Mouse (Mus musculus): ENCODE measurements around the gene G430095P16Rik.
A peak's percentile ranks its signal among the peaks of the same experiment; 100 is the strongest.

Gene G430095P16Rik

DNA sequence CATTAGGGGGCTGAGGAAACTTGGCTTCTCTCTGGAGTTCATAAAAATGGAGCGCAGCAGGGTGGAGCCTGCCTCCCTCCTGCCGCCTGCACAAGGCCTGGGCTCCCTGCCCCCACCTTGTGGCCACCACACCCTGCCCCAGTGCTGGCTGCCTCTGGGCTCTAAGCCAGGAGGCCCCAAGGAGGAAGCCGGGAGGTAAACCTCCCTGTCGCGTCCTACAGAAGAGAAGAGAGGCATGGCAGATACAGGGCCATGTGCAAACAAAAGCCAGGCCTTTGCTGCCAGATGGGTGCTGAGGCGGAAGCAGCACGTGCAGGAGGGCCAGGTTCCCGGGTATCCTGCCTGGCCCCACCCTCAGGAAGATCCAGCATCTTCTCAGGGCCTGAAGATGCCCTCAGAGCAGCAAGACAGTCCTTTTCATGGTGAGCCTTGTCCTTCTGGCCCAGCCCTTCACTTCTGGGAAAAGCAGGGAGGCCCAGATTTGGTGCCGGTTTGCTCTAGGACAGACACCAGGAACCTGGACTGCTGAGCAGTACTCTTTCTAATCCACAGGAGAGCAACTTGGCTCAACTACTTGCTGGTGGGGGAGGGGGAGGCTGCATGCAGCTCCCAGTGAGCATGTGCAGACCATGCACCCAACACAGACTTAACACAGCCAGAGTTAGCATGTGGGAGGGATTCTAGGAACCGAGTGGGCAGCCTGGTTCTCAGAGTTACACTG is at the start of gene G430095P16Rik:
TSS of gene G430095P16Rik (plus strand) at position 158 of the 721 bp plus-strand sequence.
- peak; percentile 86 for DNase-seq (ENCODE audit: low read depth, low spot score)

DNA sequence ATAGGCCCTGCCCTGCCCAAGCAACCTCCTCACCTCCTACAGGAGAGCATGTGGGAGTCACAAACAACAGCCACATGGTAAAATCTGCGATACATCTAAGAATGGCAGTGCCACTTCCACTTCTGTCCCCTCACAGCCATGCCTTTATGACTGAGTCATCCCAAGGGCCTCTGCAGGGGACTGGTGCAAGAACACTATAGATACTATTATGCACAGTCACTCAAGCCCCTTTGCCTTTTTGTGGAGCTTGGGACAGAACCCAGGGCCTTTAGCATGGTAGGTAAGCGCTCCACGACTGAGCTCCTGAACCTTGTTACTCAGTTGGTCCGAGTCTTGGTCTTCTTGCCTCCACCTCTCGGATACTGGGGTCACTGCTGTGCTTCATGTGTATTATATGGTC is 45.5 kb upstream of the G430095P16Rik start:
- DNase-seq (ENCODE audit: low read depth, low spot score) = no peak

DNA sequence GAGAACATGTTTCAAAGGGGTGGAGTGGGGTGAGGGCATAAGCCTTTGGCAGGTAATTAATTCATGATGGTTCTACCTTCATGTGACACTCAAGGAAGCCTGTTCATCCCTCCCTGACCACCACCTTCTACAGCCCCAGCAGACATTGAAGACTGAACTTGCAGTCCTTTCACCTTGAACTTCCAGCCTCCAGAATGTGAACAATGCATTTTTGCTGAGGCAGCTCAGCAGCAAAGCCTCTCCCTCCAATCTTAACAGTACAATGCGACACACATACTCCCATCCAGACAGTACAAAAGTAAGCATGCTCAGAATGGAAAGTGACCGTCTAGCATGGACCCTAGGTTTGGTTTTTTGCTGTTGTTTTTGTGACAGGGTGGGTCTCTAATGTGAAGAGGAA is 41.3 kb upstream of the G430095P16Rik start:
- DNase-seq (ENCODE audit: low read depth, low spot score) = no peak

DNA sequence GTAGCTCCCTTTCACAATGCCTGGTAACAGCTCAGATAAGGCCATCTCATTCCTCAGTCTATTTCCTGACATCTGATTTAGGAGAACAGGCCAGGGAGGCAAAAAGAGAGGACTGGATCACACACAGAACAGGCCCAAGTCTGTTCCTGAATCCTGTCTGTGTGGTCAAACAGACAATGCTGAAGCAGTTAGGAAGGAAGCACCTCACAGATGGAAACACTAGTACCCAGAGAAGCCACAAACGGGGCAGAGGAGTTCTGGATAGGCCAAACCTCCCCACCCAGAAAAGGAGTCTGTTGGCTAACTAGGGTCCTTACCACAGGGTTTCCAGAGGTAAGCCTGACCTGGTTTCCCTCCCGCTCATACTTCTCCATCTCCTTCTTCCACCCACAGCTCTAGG is 40.5 kb upstream of the G430095P16Rik start:
- DNase-seq (ENCODE audit: low read depth, low spot score) = no peak

DNA sequence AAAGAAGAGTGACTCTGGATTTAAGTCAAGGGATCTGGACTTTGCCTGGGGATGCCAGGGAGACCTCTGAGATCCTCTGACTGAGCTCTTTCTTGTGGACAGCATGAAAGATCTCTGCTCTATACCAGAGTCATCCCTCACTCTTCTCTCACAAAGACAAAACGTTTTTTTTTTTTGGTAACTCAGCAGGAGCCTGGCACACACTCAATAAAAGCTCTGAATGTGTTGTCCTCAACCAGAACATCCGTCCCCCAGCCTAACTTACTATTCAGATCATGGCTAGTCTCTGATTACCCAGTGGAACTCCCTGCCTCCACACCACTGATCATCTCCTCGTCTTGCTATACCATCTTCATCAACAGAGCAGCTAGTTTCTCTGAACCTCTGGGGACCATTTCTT is 38.3 kb upstream of the G430095P16Rik start:
- DNase-seq (ENCODE audit: low read depth, low spot score) = no peak

DNA sequence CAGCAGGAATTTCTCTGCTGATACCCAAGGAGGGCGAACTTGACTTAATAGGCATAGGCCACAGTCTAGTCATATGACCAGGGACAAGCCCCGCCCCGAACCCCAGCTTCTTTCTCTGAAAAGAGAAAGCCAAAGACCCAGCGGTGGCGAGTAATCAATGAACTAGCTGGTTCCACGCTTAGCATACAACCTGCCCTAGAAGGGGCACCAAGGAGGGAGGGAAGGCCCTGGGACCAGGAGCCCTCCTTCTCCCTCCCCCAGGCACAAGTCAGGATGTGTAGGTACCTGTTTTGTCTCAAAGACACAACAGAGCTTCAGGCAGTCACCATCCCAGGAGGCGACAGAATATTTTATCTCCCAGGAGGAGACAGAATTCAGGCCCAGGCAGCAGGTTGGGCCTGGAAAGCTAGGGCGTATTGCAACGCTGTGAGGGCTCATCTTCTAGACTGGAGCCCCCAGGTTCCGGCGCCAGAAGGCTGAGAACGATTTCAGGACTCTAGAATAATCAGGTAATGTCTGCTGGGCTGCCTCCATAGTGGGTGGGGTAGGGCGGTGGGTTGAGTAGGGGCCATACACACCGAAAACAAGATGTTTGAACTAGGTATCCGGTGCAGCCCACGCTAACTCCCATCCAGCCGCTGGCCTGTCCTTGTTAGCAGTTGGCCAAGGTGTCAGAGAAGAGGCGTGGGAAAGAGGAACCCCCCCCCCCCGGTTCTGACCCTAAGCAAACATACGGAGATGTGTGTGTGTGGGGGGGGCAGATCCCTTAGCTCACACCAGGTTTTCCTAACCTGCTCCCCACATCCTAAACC is 36.4 kb upstream of the G430095P16Rik start, which contains the start of gene Trmt1:
TSS of gene Trmt1 (plus strand) at position 117 of the 812 bp plus-strand sequence.
- no peak for DNase-seq (ENCODE audit: low read depth, low spot score)

DNA sequence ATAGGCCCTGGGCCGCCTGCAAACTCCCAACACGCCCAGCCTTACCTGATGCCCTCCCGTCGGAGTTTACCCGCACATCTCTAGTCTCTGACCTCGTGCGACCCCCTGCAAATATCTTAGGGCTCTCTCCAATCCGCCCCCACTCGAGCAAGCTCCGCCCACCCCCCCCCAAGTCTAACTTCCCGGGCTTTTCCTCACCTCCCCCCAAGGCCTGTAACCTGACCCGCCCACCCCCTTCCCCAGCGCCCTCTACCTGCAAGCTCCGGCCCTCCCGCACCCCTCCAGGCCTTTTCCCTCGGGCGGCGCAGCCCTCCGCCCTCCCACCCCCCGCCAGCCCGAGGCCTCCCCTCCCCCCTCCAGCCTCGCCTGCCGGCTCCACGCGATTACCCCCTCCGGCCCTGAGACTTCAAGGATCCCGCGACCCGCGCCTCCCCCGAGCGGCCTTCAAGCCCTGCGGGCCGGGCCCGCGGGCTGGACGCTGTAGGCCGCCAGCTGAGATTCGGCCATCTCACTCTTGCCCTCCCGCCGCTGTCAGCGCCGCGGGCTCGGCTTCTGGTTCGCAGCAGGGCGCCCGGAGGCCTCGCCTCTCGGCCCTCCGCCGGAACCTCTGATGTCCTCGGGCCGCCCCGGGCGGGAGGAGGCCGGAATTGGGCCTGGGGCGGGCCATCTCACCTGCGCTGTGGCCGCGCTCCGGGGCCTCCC is 35.7 kb upstream of the G430095P16Rik start:
- DNase-seq (ENCODE audit: low read depth, low spot score) = no peak

DNA sequence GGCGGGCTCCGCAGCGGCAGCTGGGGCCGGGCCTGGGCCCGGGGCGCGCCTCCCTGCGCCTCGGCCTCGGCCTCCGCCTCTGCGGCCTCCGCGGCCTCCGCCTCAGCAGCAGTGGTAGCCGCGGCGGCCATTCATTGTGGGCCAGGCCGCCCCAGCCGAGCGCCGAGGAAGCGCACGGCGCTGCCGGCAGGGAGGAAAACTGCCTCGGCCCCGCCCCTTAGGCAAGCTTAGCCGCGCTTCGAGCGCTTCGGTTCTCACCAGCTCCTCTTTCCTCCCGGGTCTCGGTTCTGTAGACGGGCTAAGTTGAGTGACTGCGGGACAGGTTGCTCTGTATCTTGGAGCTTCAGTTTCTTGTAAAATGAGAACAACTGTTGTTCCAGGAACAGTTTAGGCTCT is 35.1 kb upstream of the G430095P16Rik start, which contains the start of gene Nacc1:
TSS of gene Nacc1 (minus strand) at position 158 of the 396 bp plus-strand sequence.
- DNase-seq (ENCODE audit: low read depth, low spot score) = peak; percentile 85

DNA sequence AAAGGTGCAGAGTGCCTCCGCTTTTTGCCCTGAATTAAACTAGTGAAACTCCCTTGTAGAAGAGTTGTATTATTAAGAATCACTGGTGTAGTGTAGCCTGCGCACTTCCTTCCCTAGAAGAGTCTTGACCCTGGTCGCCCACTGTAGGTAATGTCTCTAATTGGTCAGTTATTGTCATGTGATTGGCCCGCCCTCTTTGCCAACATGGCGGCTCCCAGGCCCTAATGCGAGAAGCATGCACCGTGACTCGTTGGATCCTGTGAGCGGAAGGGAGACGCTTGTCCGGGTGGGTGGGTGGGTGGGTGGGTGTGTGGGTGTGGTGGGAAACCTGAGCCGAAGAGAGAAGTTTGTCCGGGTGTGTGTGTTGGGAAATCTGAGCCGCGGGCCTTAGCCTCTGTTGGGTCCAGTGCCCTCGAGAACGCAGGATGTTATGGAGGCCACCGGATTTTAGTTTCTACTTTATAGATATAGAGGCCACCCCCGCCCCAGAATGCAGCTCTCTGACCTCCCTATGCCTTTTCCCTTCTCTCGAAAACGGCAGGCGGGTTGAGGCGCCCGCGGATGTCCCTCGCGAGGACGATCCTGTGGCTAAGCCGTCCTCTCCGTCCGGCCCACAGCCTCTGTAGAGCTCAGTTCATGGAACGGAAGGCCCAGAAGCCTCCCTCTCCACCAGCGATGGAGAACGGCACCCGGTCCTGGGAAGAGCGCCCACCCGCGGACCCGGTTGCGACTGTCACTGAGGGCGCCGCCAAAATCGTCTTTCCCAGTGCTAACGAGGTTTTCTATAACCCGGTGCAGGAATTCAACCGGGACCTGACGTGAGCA is 33.5 kb upstream of the G430095P16Rik start:
- DNase-seq (ENCODE audit: low read depth, low spot score) = peak; percentile 87

DNA sequence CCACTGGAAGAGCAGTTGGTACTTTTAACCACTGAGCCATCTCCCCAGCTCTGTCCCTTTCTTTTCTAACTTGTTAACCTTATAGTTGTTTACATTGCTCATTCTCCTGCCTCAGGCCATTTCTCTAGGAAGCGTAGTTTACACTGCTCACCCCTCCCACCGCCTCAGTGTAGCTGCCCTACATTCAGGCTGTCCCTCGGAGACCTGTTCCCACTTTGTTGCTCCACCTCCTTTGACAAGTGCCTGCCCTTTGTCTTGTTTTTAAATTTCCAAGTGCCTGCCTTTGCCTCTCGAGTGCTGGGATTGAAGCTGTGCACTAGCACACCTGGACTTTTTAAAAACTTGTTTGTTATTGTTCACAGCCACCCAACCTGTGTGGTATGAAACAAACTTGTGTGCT is 29.5 kb upstream of the G430095P16Rik start:
- DNase-seq (ENCODE audit: low read depth, low spot score) = no peak

DNA sequence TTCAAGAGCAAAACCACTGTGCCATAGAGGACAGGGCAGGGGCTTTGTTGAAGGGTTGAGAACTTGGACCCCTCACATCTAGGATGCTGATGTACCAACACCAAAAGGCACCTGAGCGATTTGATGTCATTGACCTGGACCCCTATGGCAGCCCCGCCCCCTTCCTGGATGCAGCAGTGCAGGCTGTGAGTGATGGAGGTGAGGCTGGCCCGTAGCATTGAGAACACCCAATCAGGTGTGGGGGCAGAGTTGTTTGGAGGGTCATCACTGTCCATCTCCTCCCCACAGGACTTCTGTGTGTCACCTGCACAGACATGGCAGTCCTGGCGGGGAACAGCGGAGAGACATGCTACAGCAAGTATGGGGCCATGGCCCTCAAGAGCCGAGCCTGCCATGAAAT is 27.7 kb upstream of the G430095P16Rik start:
- DNase-seq (ENCODE audit: low read depth, low spot score) = no peak

DNA sequence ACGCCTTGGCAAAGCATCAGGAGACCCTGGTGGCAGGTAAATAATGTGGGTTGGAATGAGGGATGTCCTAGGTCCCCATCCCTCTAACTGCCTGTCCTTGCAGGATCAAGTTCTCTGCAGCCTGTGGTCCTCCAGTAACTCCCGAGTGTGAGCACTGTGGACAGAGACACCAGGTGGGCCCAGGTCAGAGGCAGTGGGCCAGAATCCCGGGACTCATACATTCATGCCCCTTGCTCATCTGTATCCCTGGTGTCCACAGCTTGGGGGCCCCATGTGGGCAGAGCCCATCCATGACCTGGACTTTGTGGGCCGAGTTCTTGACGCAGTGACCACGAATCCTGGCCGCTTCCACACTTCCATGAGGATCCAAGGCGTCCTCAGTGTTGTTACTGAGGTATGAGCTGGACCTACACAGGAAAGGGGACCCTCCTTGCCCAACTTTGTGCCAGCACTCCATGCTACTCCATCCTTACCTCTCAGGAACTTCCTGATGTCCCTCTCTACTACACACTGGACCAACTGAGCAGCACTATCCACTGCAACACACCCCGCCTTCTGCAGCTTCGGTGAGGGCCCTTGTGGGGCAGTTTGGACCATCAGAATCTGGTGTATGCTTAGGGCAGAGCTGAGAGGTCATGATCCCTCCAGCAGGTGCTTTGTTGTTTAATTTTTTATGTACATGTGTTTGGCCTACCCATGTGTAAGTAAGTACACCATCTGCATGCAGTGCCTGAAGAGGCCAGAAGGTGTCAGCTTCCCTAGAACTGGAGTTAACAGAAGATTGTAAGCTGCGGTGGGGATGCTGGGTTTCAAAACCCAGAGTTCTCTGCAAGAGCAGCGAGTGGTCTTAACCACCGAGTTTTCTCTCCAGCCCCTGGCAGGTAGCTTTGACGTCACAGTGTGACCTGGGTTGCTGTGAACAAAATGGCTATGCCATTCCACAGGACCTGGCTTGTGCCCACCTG is 25.4 kb upstream of the G430095P16Rik start:
- no peak for DNase-seq (ENCODE audit: low read depth, low spot score)

DNA sequence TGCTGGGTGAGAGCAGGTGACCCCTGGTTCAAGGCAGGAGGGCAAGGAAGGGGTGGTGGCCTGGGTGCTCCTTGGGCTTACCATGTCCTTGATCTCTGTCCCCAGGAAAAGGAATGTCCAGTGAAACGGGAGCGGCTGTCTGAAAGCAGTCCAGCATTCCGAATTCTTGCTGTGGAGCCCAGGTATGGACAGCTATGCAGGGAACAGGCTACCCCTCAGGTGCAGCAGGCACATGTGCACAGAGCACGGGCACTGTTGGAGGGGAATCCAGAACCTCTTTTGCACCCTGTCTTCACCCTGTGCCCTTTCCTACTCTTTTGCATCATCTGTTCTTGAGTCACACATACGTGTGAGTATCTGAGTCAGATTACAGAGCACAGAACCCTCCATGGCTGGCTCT is 24.5 kb upstream of the G430095P16Rik start:
- DNase-seq (ENCODE audit: low read depth, low spot score) = no peak

DNA sequence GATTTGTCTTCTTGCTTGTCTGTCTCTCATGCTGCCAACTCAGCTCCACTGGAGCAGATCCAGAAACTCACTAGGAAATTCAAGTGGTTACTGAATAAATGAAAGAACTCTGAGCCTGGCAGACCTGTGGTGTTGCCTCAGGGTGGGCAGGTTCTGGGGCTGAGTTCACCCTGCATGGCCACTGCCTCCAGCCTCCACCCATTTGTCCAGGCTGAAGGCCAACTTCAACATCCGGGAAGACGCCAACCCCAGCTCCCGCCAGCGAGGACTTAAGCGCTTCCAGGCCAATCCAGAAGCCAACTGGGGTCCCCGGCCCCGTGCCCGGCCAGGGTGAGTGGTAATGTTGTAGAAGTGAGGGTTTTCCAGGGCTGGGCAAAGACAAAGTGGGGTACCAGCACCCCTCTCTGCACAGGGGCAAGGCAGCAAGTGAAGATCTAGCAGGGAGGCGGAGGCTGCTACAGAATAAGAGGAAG is 23.8 kb upstream of the G430095P16Rik start:
- DNase-seq (ENCODE audit: low read depth, low spot score) = no peak

DNA sequence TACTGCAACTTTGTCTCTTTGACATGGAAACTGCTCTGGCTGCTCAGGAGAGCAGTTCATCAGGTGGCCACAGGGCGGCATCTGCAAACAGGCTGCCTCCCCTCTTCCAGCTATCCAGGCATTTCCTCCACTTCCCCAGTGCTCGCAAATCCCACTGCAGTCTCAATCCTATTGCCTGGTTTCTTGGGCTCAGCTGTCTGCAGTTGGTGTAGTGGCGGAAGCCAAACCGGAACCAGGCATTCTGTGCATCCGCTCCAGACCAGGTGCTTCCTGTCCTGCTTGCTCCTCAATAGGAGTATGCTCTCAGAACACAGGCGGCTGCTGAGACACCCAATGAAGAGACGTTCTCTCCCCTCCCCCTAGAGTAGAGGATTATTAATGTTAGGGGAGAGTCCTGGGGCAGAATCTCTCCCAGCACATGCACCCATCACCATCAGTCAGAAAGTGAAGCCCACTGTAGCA is 22.9 kb upstream of the G430095P16Rik start:
- DNase-seq (ENCODE audit: low read depth, low spot score) = peak; percentile 64

DNA sequence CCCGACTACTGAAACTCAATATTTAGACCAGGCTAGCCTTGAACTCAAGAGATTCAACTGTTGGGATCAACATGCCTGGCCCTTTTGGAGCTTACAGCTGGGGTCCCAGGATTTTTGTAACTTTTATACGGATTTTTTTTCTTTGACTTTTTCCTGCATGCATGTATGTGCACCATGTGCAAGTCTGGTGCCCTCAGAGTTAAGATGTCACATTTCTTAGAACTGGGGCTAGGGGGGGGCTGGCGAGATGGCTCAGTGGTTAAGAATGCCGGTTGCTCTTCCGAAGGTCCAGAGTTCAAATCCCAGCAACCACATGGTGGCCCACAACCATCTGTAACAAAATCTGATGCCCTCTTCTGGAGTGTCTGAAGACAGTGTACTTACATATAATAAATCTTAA is 22.3 kb upstream of the G430095P16Rik start:
- DNase-seq (ENCODE audit: low read depth, low spot score) = no peak

DNA sequence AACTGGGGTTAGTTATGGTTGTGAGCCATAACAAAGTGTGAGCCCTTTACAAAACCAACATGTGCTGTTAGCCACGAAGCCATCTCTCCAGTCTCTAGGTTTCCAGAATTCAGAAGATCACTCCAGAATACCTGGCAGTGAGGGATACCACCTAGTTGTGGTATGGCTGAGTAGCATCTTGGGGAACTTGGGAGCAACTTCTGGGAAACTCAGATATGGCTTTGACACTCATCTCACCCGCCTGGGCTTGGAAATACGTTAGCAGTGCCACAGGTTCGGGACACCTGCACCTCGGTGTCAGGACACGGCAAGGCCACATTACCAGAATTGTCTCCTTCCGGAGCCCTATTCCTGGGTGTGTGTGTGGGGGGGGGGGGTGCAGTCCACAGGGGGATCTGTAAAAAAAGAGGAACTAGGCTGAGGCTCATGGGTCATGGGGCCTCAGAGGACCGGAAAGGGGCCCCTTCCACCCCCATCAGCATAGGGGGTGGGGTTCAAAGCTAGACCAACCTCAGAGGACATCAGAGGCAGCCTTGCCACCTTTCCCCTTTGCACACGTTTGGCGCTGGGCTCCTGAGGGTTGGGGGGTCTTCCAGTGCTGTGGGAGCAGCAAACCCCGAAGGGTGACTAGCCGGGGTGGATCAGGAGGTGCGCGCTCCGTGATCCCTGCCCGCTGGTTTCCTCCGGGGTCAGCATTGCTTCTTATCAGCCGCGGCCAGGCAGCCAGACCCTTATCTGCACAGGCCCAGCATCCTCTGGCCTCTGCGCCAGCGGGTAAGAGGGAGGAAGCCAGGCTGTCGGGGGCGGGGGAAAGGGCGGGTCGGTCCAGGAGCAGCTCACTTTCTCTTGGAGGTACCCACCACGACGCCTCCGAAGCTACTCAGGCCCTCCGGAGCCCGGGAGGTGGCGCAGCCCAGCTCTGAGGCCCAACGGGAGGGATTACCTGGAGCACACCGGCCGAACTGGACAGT is 21.6 kb upstream of the G430095P16Rik start, which contains the start of gene Lyl1:
TSS of gene Lyl1 (plus strand) at position 517 of the 971 bp plus-strand sequence.
- DNase-seq (ENCODE audit: low read depth, low spot score) = no peak

DNA sequence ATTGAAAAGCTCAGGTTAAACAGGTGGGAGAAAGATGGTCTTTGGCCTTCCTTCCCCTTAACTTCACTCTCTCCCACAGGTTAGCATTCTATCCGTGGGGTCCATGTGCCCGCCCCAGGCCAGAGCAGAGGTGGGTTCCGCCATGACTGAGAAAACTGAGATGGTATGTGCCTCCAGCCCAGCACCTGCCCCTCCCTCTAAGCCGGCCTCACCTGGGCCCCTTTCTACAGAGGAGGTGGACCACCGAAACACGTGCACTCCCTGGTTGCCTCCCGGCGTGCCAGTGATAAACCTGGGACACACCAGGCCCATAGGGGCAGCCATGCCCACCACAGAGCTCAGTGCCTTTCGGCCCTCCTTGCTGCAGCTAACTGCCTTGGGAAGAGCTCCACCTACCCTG is 20.2 kb upstream of the G430095P16Rik start:
- DNase-seq (ENCODE audit: low read depth, low spot score) = no peak
